Mouse (Mus musculus) left cerebral cortex, adult 2 months (tissue): ENCODE data around the gene Ptn. TPM values are rescaled to one million over a fixed set of nuclear protein-coding genes. Genes with fewer than 3 reads are reported as not detected.
"Not testable (repeated sequence)": the region's sequence is repeated elsewhere in the genome, so short reads cannot be mapped to it uniquely, and the experiment has no call there.

Experiments
- DNase-seq, 2 experiments: peaks; one replicate each; pipeline ENCODE4 v3.0.0; 2021 to 2022; ENCODE audit warnings: low spot score in 2 of 2, mixed read lengths in 1 of 2; ENCODE audit errors: extremely low spot score in 1 of 2
- H3K27ac ChIP-seq: fragments of 200-600 bp; 2 replicates; pipeline ENCODE4 v1.8.1; 2022
- H3K4me3 ChIP-seq: fragments of 200-600 bp; 2 replicates; pipeline ENCODE4 v1.8.1; 2022
- CTCF ChIP-seq: fragments of 200-600 bp; IDR thresholded peaks from 2 replicates; pipeline ENCODE4 v1.8.1; 2022; ENCODE audit warnings: antibody characterized with exemption, mild to moderate bottlenecking, moderate library complexity
- intact Hi-C: fragments of 180-260 bp; cut with DNase I; formaldehyde crosslinking; loops from one replicate; pipeline ENCODE4 v1.15.1; 2025
- total RNA-seq, 2 experiments: library from RNA; stranded (reverse); gene quantifications; 2 replicates each; pipeline ENCODE4 v1.2.3; 2021

Gene Ptn
- total RNA-seq, 2 experiments from 2014 or later = 358 to 392 TPM

DNA sequence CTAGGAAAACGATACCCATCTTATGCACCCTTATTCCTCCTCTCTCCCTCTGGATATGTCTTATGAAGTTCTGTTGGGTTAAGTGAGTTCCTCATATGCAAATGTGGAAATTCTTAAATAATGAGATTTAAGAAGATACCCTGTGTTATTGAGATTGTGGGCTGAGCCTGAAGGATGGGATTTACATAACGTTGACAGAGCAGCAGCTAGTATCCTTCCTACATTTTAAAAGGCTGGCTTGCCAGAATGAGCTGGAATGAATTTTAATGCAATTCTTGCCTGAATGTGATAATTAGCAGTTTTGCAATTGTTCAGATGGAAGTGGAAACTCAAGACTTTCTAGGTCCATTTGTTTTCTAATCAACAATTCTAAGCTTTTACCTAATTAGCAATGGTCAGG, 73.3 kb downstream of the Ptn start:
- Histone ChIP-seq H3K4me3 (no peak overlapping the region), H3K27ac (no peak overlapping the region; the same call in 1 of the 2 replicates)
- DNase-seq = no peak
- intact Hi-C loops = no loop called here
- no peak for TF ChIP-seq CTCF

GRCm38 (mm10) chr6:36735622-36736021, 74.4 kb downstream of the Ptn start:
- DNase-seq, intact Hi-C loops, H3K4me3 ChIP-seq, H3K27ac ChIP-seq: not testable (repeated sequence)

GRCm38 (mm10) chr6:36729811-36730210, 80.2 kb downstream of the Ptn start:
- H3K27ac ChIP-seq, H3K4me3 ChIP-seq, intact Hi-C loops, DNase-seq: not testable (repeated sequence)

DNA sequence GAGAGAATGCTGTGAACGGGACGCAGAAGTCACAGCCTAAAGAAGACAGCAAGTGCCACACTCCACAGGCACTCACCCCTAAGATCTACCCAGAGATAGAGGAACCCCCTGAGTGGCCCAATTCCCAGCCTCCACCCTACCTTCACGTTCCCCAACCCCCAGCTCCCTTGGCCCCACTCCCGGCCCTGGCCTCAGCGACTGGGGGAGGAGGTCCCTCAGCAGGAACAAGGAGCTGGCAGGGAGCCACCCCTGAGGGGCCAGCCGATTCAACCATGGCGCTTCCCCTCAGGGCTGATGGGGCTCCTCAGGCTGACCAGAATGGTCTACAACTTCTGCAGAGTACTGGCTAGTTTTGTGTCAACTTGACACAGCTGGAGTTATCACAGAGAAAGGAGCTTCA, 81.9 kb downstream of the Ptn start:
- DNase-seq = no peak
- no peak overlapping the region for H3K27ac ChIP-seq
- no peak overlapping the region for H3K4me3 ChIP-seq
- no peak for TF ChIP-seq CTCF
- intact Hi-C loops = no loop called here

- intact Hi-C loops = no loop called here
- no peak for DNase-seq
- no peak for TF ChIP-seq CTCF
- H3K4me3 ChIP-seq = no peak overlapping the region
- peak overlapping the region; percentile 16; the same call in 1 of the 2 replicates for H3K27ac ChIP-seq
These were observed 84.4 kb downstream of the Ptn start for GRCm38 (mm10) chr6:36725509-36726160.

- TF ChIP-seq CTCF = no peak
- intact Hi-C loops = no loop called here
- H3K27ac ChIP-seq = peak overlapping the region; percentile 80
- no peak overlapping the region for H3K4me3 ChIP-seq
- DNase-seq = peak; percentile 49 to 57
These were observed 87.1 kb downstream of the Ptn start for GRCm38 (mm10) chr6:36722769-36723549.

GRCm38 (mm10) chr6:36713329-36713728, 96.7 kb downstream of the Ptn start:
- intact Hi-C loops = no loop called here
- no peak for DNase-seq

DNA sequence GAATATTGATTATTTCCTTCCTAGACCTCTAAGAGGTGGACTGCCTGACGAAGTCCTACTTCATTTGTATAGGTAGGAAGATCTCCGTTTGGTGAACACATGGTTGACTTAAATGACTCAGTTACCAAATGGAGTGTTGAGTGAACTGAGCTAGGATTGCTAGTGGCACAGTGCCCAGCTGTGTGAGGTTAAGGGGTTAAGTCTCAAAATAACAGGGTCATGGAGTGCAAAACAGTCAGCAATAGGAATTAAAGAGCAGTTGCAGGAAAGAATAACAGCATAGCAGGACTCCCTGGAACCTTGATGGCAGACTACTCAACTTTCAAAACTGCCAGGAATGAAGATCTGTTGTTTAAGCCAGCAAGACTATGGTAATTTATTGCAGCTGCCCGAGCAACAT, 114.5 kb downstream of the Ptn start:
- TF ChIP-seq CTCF = no peak
- intact Hi-C loops = no loop called here

More at GRCm38 (mm10) chr6:36713329-36713728, 96.7 kb downstream of the Ptn start:
- no peak for TF ChIP-seq CTCF
- Histone ChIP-seq H3K27ac (no peak overlapping the region), H3K4me3 (no peak overlapping the region)

DNA sequence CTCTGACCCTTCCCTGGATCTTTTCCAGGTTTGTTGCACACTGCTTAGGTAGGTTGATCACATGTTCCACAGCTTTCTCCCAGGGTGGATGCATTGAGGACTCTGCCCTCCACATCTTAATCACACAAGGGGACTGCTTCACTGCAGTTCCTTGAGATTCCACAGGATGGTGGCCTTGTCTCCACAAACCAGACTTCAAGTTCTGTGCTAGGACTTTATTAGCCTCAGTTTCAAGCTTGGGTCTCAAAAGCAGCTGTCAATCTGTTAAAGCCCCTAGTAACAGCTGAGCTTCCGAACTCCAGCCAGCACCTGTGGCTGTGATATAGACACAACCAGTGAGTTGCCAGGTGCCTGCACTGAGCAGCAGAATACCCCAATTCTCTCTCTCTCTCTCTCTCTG, 118.5 kb downstream of the Ptn start:
- DNase-seq = peak; percentile 48 to 57
- intact Hi-C loops = loop anchor here (1.0 to 5.0 kb wide), 3 partner anchors 213 to 346 kb away; no protein-coding TSS in a partner anchor
- H3K27ac ChIP-seq = no peak overlapping the region
- TF ChIP-seq CTCF = peak; percentile 95
- no peak overlapping the region for H3K4me3 ChIP-seq

More for the DNA sequence above, 114.5 kb downstream of the Ptn start:
- Histone ChIP-seq H3K27ac (no peak overlapping the region), H3K4me3 (no peak overlapping the region)
- DNase-seq = no peak

DNA sequence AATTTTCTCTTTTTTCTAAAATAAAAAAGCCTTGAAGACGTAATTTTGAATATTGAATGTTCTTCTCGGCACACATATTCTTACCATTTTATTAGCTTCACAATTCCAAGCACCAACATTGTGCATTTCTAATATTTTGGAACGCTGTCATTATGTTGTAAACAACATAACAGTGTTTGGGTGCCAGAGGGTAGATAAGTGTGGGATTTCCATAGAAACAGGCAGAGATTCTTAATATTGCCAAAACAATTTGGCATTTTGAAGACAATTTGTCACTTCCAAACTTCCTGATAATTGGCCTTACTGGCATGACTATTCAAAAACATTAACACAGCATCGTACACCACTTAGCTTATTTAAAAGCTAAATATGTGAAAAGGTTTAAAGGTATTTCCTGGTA, 119.1 kb downstream of the Ptn start:
- TF ChIP-seq CTCF = no peak
- intact Hi-C loops = loop anchor here (1.0 to 5.0 kb wide), 3 partner anchors 213 to 346 kb away; no protein-coding TSS in a partner anchor
- no peak for DNase-seq
- Histone ChIP-seq H3K4me3 (no peak overlapping the region), H3K27ac (no peak overlapping the region)

GRCm38 (mm10) chr6:36676710-36677691, 133.0 kb downstream of the Ptn start:
- intact Hi-C loops = no loop called here
- no peak overlapping the region for H3K4me3 ChIP-seq
- no peak overlapping the region for H3K27ac ChIP-seq
- peak in 1 of 2 experiments; percentile 11 for DNase-seq
- no peak for TF ChIP-seq CTCF
